Mouse (Mus musculus) myocyte (in vitro differentiated cells): ENCODE data around the gene Dcdc2a. TPM values are rescaled to one million over a fixed set of nuclear protein-coding genes. Genes with fewer than 3 reads are reported as not detected.

Experiments used
- H3K27me3 ChIP-seq: one replicate; pipeline ENCODE4 v1.6.1; 2011; ENCODE audit not compliant: control insufficient read depth, insufficient read depth, insufficient read length
- H3K36me3 ChIP-seq: one replicate; pipeline ENCODE4 v1.6.1; 2011; ENCODE audit not compliant: control insufficient read depth, insufficient read depth
- H3K4me2 ChIP-seq: one replicate; pipeline ENCODE4 v1.6.1; 2011; ENCODE audit warnings: low read depth, control low read depth
- H3K4me3 ChIP-seq: one replicate; pipeline ENCODE4 v1.5.1; 2011; ENCODE audit warnings: mild to moderate bottlenecking, control low read depth, moderate library complexity
- H3K79me2 ChIP-seq: one replicate; pipeline ENCODE4 v1.6.1; 2011; ENCODE audit not compliant: control insufficient read depth, insufficient read depth
- H3ac ChIP-seq: one replicate; pipeline ENCODE4 v1.6.1; 2011; ENCODE audit not compliant: control insufficient read depth, insufficient read length
- CEBPB ChIP-seq: IDR thresholded peaks from 2 replicates; pipeline ENCODE4 v1.6.1; 2011; ENCODE audit warnings: mild to moderate bottlenecking, moderate library complexity; ENCODE audit not compliant: poor library complexity, insufficient read depth, severe bottlenecking
- E2F4 ChIP-seq: IDR thresholded peaks from one replicate; pipeline ENCODE4 v1.6.1; 2011; ENCODE audit warnings: mild to moderate bottlenecking, control low read depth, moderate library complexity; ENCODE audit not compliant: insufficient read depth
- MAX ChIP-seq: IDR thresholded peaks from one replicate; pipeline ENCODE4 v1.6.1; 2011; ENCODE audit warnings: low read depth, mild to moderate bottlenecking, control low read depth
- MYOD1 ChIP-seq, 3 experiments: IDR thresholded peaks; one replicate each; pipeline ENCODE4 v1.6.1; 2011; ENCODE audit warnings: control low read depth in 2 of 3, low read depth in 2 of 3, mild to moderate bottlenecking in 2 of 3, moderate library complexity in 1 of 3; ENCODE audit not compliant: insufficient read length in 2 of 3, control insufficient read depth in 1 of 3
- MYOG ChIP-seq, 3 experiments: IDR thresholded peaks; one replicate each; pipeline ENCODE4 v1.6.1; 2011; ENCODE audit warnings: control low read depth in 2 of 3, low read depth in 2 of 3, mild to moderate bottlenecking in 2 of 3; ENCODE audit not compliant: insufficient read length in 2 of 3, control insufficient read depth in 1 of 3, insufficient read depth in 1 of 3
- POLR2A ChIP-seq: IDR thresholded peaks from one replicate; pipeline ENCODE4 v1.6.1; 2011; ENCODE audit warnings: low read depth, mild to moderate bottlenecking, control low read depth, moderate library complexity; ENCODE audit not compliant: insufficient read length
- POLR2AphosphoS2 ChIP-seq: IDR thresholded peaks from one replicate; pipeline ENCODE4 v1.6.1; 2011; ENCODE audit warnings: low read depth, control low read depth; ENCODE audit not compliant: insufficient read length
- REST ChIP-seq: IDR thresholded peaks from one replicate; pipeline ENCODE4 v1.6.1; 2011; ENCODE audit warnings: mild to moderate bottlenecking, control low read depth, moderate library complexity; ENCODE audit not compliant: insufficient read depth, insufficient read length
- SRF ChIP-seq: IDR thresholded peaks from one replicate; pipeline ENCODE4 v1.6.1; 2011; ENCODE audit warnings: low read depth; ENCODE audit not compliant: control insufficient read depth, insufficient read length
- TCF12 ChIP-seq: IDR thresholded peaks from one replicate; pipeline ENCODE4 v1.6.1; 2011; ENCODE audit warnings: mild to moderate bottlenecking, control low read depth; ENCODE audit not compliant: poor library complexity, insufficient read depth, severe bottlenecking
- TCF3 ChIP-seq: IDR thresholded peaks from one replicate; pipeline ENCODE4 v1.6.1; 2011; ENCODE audit warnings: low read depth, control low read depth; ENCODE audit not compliant: insufficient read length
- USF1 ChIP-seq: IDR thresholded peaks from one replicate; pipeline ENCODE4 v1.6.1; 2011; ENCODE audit warnings: low read depth, mild to moderate bottlenecking, control low read depth, moderate library complexity
- polyA plus RNA-seq: library from polyadenylated mRNA; unstranded; fragments of >200 nt; fragmentation: generic; extraction: Trizol; gene quantifications from one replicate; pipeline ENCODE4 v1.2.1, GENCODE M21; 2012; ENCODE audit warnings: missing spikeins

Gene Dcdc2a
- polyA plus RNA-seq, 1 experiment = 0.05 TPM

DNA sequence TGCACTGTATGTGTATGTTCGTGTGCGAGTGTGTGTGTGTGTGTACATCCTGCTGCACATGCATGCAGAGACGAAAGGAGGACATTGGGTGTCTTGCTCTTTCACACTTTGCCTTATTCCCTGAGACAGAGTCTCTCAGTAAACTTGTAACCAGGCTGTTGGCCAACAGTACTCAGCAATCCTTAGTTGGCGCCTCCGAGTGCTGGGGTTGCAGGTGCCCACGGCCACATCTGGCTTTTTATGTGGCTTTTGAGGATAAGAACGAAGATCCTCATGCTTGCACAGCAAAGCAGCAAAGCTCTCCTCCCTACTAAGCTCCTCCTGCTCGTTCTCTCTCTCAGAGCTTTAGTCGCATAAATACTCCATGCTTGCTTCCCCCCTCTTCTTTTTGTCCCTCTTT, 73.0 kb downstream of the Dcdc2a start:
- no peak overlapping the region for H3ac ChIP-seq
- no peaks in the 10 kb centered on the region for H3K27me3 ChIP-seq
- no peaks in the 10 kb centered on the region for H3K36me3 ChIP-seq
- TF ChIP-seq E2F4 = no peak
- no peak for TF ChIP-seq POLR2AphosphoS2
- TF ChIP-seq SRF = no peak
- no peak for TF ChIP-seq POLR2A
- no peak for TF ChIP-seq USF1
- no peak for TF ChIP-seq CEBPB
- TF ChIP-seq TCF3 = no peak
- no peak for TF ChIP-seq MYOD1 (IDR thresholded peaks at IDR 0.05; ENCODE audit: control insufficient read depth in 1 of 3, insufficient read length in 2 of 3, low read depth in 2 of 3)
- no peak for TF ChIP-seq REST
- TF ChIP-seq MYOG (IDR thresholded peaks at IDR 0.05; ENCODE audit: control insufficient read depth in 1 of 3, insufficient read depth in 1 of 3, insufficient read length in 2 of 3, low read depth in 2 of 3) = no peak
- TF ChIP-seq MAX = no peak
- H3K4me2 ChIP-seq = no peak overlapping the region
- H3K4me3 ChIP-seq = no peak overlapping the region
- H3K79me2 ChIP-seq = no peaks in the 10 kb centered on the region

DNA sequence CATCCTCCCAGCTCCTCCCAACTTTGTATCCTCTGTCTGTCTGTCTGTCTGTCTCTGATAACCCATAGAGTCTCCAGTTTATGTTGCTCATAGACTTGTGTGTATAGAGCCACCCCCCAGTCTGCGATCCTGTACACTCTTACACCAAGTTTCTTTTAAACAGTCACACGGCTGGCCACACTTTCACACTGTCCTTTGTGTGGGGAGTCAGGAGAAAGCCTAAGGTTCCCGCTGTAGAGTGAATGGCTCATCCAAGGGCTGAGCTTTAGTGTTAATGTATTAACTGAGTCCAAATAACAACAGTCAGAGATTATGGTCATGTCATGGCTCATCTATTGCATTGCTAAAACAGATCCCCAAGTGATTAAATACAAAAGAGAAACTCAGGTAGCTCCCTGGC, 87.3 kb downstream of the Dcdc2a start:
- H3K79me2 ChIP-seq = no peaks in the 10 kb centered on the region
- H3K4me3 ChIP-seq = no peak overlapping the region
- no peak for TF ChIP-seq SRF
- no peak for TF ChIP-seq POLR2AphosphoS2
- H3K36me3 ChIP-seq = no peaks in the 10 kb centered on the region
- H3K4me2 ChIP-seq = no peak overlapping the region
- H3K27me3 ChIP-seq = no peaks in the 10 kb centered on the region
- no peak overlapping the region for H3ac ChIP-seq

DNA sequence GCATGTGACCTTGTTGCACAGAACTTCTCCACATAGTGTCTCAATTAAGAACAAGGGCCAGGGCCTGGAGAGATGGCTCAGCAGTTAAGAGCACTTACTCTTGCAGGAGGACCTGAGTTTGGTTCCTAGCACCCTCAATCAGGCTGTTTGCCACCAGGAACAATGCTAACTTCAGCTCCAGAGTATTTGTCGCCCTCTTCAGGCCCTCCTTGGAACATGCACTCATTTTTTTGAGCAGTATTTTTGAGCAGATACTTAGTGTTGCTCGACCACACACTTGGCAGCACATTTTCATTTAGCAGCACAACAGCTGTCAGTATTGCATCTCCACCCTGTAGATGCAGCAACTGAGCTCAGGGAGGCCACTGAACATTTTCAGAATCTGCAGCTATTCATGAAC, 88.3 kb downstream of the Dcdc2a start:
- Histone ChIP-seq H3K4me2 (no peak overlapping the region), H3K36me3 (no peaks in the 10 kb centered on the region), H3K4me3 (no peak overlapping the region), H3ac (no peak overlapping the region), H3K79me2 (no peaks in the 10 kb centered on the region), H3K27me3 (no peaks in the 10 kb centered on the region)
- no peak for TF ChIP-seq MYOD1 (IDR thresholded peaks at IDR 0.05; ENCODE audit: control insufficient read depth in 1 of 3, insufficient read length in 2 of 3, low read depth in 2 of 3)
- TF ChIP-seq REST = no peak
- no peak for TF ChIP-seq E2F4
- TF ChIP-seq CEBPB = no peak
- TF ChIP-seq MAX = no peak

DNA sequence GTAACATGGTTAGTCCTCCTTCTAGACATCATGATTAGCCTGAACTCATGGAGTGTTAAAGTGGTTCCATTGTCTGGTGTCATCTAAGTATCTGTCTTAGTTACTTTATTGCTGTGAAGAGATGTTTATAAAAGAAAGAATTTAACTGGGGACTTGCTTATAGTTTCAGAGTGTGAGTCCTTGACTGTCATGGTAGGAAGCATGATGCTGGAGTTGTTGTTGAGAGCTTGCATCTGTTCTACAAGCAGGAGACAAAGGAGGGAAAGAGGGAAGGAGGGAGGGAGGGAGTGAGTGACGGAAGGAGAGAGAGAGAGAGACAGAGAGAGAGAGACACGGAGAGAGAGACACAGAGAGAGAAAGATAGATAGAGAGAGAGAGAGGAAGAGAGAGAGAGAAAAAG, 90.4 kb downstream of the Dcdc2a start:
- Histone ChIP-seq H3K79me2 (no peaks in the 10 kb centered on the region), H3ac (no peak overlapping the region), H3K4me3 (no peak overlapping the region), H3K4me2 (no peak overlapping the region), H3K36me3 (no peaks in the 10 kb centered on the region), H3K27me3 (no peaks in the 10 kb centered on the region)
- TF ChIP-seq REST (no peak), E2F4 (no peak), TCF12 (no peak), POLR2AphosphoS2 (no peak), CEBPB (no peak), MAX (no peak)

DNA sequence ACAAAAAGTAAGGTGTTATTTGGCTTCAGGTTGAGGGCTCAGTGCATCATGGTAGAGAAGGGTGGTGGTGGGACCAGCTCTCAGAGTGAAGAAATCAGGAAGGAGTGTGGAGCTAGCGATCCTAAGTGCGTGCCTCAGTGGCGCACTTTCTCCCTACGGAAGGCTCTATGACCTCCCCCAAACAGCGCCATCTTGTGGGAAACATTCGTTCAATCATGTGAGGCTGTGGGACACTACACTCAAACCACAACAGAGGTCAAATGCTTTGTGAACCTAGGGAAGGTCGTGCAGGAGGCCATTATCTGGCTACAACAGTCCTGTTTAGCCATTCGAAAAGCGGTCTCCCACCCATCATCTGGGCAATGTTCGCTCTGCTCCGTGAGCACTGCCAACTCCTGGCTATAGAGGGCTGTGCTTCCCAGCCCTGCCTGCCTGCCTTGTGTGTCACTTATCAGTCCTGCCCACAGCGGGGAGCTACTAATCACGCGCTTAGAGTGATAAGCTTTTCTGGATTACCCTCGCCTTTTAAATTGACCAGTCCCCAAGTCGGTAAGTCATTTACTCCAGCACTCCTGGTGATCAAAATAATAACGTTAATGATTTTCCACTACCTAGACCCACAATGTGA, 94.5 kb downstream of the Dcdc2a start:
- H3K36me3 ChIP-seq = no peaks in the 10 kb centered on the region
- H3ac ChIP-seq = no peak overlapping the region
- no peaks in the 10 kb centered on the region for H3K27me3 ChIP-seq
- no peaks in the 10 kb centered on the region for H3K79me2 ChIP-seq
- TF ChIP-seq CEBPB (no peak), E2F4 (no peak), REST (no peak), POLR2A (no peak), MYOG (IDR thresholded peaks at IDR 0.05; ENCODE audit: control insufficient read depth in 1 of 3, insufficient read depth in 1 of 3, insufficient read length in 2 of 3, low read depth in 2 of 3) (no peak), MYOD1 (IDR thresholded peaks at IDR 0.05; ENCODE audit: control insufficient read depth in 1 of 3, insufficient read length in 2 of 3, low read depth in 2 of 3) (no peak), MAX (no peak), POLR2AphosphoS2 (no peak), SRF (no peak), TCF3 (no peak), USF1 (no peak), TCF12 (no peak)
- no peak overlapping the region for H3K4me2 ChIP-seq
- H3K4me3 ChIP-seq = no peak overlapping the region
